Mouse (Mus musculus) small intestine, adult 2 months (tissue): ENCODE data around the gene Rbm44.

Source experiments
- CTCF ChIP-seq: fragments of 200-500 bp; IDR thresholded peaks from 2 replicates; pipeline ENCODE4 v1.5.1; 2012; ENCODE audit warnings: low read depth, mild to moderate bottlenecking, control low read depth, inconsistent platforms, low read length, moderate library complexity, mixed read lengths; ENCODE audit not compliant: insufficient replicate concordance, insufficient read length; ENCODE audit errors: extremely low read depth
- POLR2A ChIP-seq: fragments of 200-500 bp; IDR thresholded peaks from 2 replicates; pipeline ENCODE4 v1.6.1; 2012; ENCODE audit warnings: low read depth, mild to moderate bottlenecking, control low read depth, inconsistent platforms, low read length, moderate library complexity

DNA sequence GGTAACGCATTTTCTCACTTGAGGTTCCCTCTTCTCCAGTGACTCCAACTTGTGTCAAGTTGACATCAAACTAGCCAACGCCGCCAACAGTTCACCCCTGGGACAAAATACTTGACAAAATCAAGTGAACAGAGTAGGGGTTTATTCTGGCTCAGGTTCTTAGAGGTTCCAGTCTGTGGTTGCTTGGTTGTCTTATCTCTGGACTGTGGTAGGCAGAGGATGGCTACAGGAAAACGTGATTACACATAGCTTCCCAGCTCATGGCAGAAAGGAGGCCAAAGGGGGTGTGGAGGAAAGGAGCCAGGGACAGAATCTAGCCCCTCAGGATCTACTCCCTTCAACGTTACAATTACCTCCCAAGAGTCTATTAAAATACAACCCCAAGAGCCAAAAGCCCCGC lies 41.8 kb downstream of the Rbm44 start:
- no peak for TF ChIP-seq CTCF
- no peak for TF ChIP-seq POLR2A
